Mouse (Mus musculus): ENCODE results near the gene Commd1.

The Commd1 gene

GRCm38 (mm10) chr11:22952668-22953067 is 29.5 kb downstream of the Commd1 start:
- no peak for DNase-seq (ENCODE audit: low read depth, low spot score)

- DNase-seq (ENCODE audit: low read depth, low spot score), result no peak
These were observed 32.1 kb downstream of the Commd1 start for GRCm38 (mm10) chr11:22950131-22950530.

GRCm38 (mm10) chr11:22949101-22949500 is 33.1 kb downstream of the Commd1 start:
- no peak for DNase-seq (ENCODE audit: low read depth, low spot score)

- no peak for DNase-seq (ENCODE audit: low read depth, low spot score)
These were observed 43.2 kb downstream of the Commd1 start for GRCm38 (mm10) chr11:22938983-22939382.

- no peak for DNase-seq (ENCODE audit: low read depth, low spot score)
These were observed 44.4 kb downstream of the Commd1 start for GRCm38 (mm10) chr11:22937716-22938316.

- no peak for DNase-seq (ENCODE audit: low read depth, low spot score)
These were observed 45.6 kb downstream of the Commd1 start for GRCm38 (mm10) chr11:22936446-22937125.

- DNase-seq (ENCODE audit: low read depth, low spot score), result no peak
These were observed 50.0 kb downstream of the Commd1 start for GRCm38 (mm10) chr11:22932167-22932566.

GRCm38 (mm10) chr11:22931320-22931905 is 50.8 kb downstream of the Commd1 start:
- DNase-seq (ENCODE audit: low read depth, low spot score), result no peak

GRCm38 (mm10) chr11:22930129-22930528 is 52.1 kb downstream of the Commd1 start:
- no peak for DNase-seq (ENCODE audit: low read depth, low spot score)

GRCm38 (mm10) chr11:22928586-22929169 is 53.5 kb downstream of the Commd1 start:
- DNase-seq (ENCODE audit: low read depth, low spot score), result no peak

GRCm38 (mm10) chr11:22923606-22924005 is 58.6 kb downstream of the Commd1 start:
- no peak for DNase-seq (ENCODE audit: low read depth, low spot score)

- no peak for DNase-seq (ENCODE audit: low read depth, low spot score)
These were observed 59.6 kb downstream of the Commd1 start for GRCm38 (mm10) chr11:22922546-22922945.

GRCm38 (mm10) chr11:22919336-22919735 is 62.8 kb downstream of the Commd1 start:
- DNase-seq (ENCODE audit: low read depth, low spot score), result no peak

- no peak for DNase-seq (ENCODE audit: low read depth, low spot score)
These were observed 64.4 kb downstream of the Commd1 start for GRCm38 (mm10) chr11:22917786-22918185.

- DNase-seq (ENCODE audit: low read depth, low spot score), result no peak
These were observed 68.4 kb downstream of the Commd1 start for GRCm38 (mm10) chr11:22913744-22914143.

GRCm38 (mm10) chr11:22911831-22912230 is 70.4 kb downstream of the Commd1 start:
- no peak for DNase-seq (ENCODE audit: low read depth, low spot score)

- no peak for DNase-seq (ENCODE audit: low read depth, low spot score)
These were observed 75.7 kb downstream of the Commd1 start for GRCm38 (mm10) chr11:22906453-22906865.

- DNase-seq (ENCODE audit: low read depth, low spot score), result no peak
These were observed 79.3 kb downstream of the Commd1 start for GRCm38 (mm10) chr11:22902923-22903322.

GRCm38 (mm10) chr11:22900041-22900440 is 82.1 kb downstream of the Commd1 start:
- DNase-seq (ENCODE audit: low read depth, low spot score), result no peak

- no peak for DNase-seq (ENCODE audit: low read depth, low spot score)
These were observed 84.5 kb downstream of the Commd1 start for GRCm38 (mm10) chr11:22897642-22898041.

- no peak for DNase-seq (ENCODE audit: low read depth, low spot score)
These were observed 85.1 kb downstream of the Commd1 start for GRCm38 (mm10) chr11:22897127-22897526.

GRCm38 (mm10) chr11:22893075-22893474 is 89.1 kb downstream of the Commd1 start:
- DNase-seq (ENCODE audit: low read depth, low spot score), result no peak

GRCm38 (mm10) chr11:22892466-22892865 is 89.7 kb downstream of the Commd1 start:
- no peak for DNase-seq (ENCODE audit: low read depth, low spot score)
